Mouse (Mus musculus): Measurements from ENCODE around the gene Olfr959. TPM values are rescaled to one million over a fixed set of nuclear protein-coding genes. Genes with fewer than 3 reads are reported as not detected.

Gene Olfr959
- not detected in 2 replicates for polyA plus RNA-seq (2015; fragmentation: Nextera tagmentation; extraction: Ambion mirVana)

DNA sequence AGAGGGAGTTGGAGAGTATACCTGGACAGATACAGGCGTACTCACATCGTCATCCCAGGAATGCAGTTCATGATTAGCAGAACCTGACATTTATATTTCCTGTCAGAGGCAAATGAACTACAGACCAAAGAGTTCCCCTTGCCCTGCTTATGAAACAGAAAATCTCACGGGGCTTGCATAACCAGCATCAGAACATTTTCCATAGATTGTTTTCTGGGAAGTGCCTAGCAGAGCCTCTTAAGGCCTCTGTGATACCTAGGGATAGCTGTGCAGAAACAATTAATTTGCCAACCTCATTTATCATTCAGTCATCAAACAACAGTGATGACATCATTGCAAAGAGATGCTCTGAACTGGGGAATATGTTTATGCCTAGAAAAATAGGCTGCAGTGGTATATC lies at the start of gene Olfr959:
Gene Olfr959 (minus strand): TSS at position 101 of the 400 bp plus-strand sequence.
- Histone ChIP-seq H3K27me3 (replicated peaks; ENCODE audit: control insufficient read depth, insufficient read depth, low read length) (no peaks in the 10 kb centered on the region), H3K4me1 (ENCODE audit: control insufficient read depth, insufficient read depth, low read depth, low read length) (no peaks in the 10 kb centered on the region), H3K4me2 (ENCODE audit: low read length) (no peak within 1 kb of the TSS), H3K4me3 (ENCODE audit: low read length) (no peak within 1 kb of the TSS), H3K27ac (ENCODE audit: low read depth, low read length) (no peak within 1 kb of the TSS), H3K9me3 (ENCODE audit: control insufficient read depth, low read length) (no peaks in the 10 kb centered on the region), H3K36me3 (ENCODE audit: control insufficient read depth, insufficient read depth, low read length) (no peaks in the 10 kb centered on the region), H3K9ac (ENCODE audit: low read depth, low read length) (no peak within 1 kb of the TSS)
- WGBS = 78% methylated on average over 3 of the region's 3 CpGs
- ATAC-seq = no peak

DNA sequence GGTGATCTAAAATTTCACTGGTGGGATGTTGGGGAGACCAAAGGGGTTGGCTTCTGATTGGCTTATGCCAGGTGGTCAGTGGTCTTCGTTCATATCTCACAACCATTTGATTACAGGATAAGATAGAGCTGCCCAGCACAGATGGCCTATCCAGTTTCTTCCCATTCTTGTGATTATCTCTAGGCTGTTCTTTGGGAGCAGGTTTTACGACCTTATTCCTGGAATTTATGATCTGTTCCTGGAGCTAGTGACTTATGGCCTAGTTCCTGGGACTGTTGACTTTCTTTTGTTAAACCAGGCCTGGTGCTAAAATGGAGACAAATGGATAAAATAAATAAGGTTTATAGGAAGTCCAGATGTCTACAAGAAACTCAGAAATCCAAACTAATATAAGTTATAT lies 49.3 kb upstream of the Olfr959 start:
- H3K4me3 ChIP-seq (ENCODE audit: low read length) = no peak overlapping the region

DNA sequence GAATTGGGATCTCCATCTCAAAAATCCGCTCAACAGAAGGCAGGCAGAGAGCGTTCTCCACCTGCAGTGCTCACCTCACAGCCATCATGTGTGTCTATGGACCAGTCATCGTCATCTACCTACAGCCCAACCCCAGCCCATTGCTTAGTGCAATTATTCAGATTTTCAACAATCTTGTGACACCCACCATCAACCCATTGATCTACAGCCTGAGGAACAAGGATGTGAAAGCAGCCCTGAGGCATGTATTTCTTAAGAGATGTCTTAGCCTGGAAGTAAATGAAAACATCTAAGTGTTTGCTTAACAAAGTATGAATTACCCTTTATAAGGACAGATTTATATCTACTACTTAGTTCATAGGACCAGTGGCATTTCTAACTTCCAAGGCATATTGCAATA lies 48.4 kb upstream of the Olfr959 start:
- WGBS = 96% methylated on average over 3 of the region's 3 CpGs
- Histone ChIP-seq H3K27me3 (replicated peaks; ENCODE audit: control insufficient read depth, insufficient read depth, low read length) (no peaks in the 10 kb centered on the region), H3K4me3 (ENCODE audit: low read length) (no peak overlapping the region), H3K9me3 (ENCODE audit: control insufficient read depth, low read length) (no peaks in the 10 kb centered on the region), H3K36me3 (ENCODE audit: control insufficient read depth, insufficient read depth, low read length) (no peaks in the 10 kb centered on the region), H3K4me2 (ENCODE audit: low read length) (no peak overlapping the region), H3K9ac (ENCODE audit: low read depth, low read length) (no peak overlapping the region), H3K27ac (ENCODE audit: low read depth, low read length) (no peak overlapping the region), H3K4me1 (ENCODE audit: control insufficient read depth, insufficient read depth, low read depth, low read length) (no peaks in the 10 kb centered on the region)
- no peak for ATAC-seq

More for the DNA sequence above, 49.3 kb upstream of the Olfr959 start:
- Histone ChIP-seq H3K4me2 (ENCODE audit: low read length) (no peak overlapping the region), H3K9me3 (ENCODE audit: control insufficient read depth, low read length) (no peaks in the 10 kb centered on the region), H3K9ac (ENCODE audit: low read depth, low read length) (no peak overlapping the region), H3K36me3 (ENCODE audit: control insufficient read depth, insufficient read depth, low read length) (no peaks in the 10 kb centered on the region), H3K4me1 (ENCODE audit: control insufficient read depth, insufficient read depth, low read depth, low read length) (no peaks in the 10 kb centered on the region), H3K27me3 (replicated peaks; ENCODE audit: control insufficient read depth, insufficient read depth, low read length) (no peaks in the 10 kb centered on the region), H3K27ac (ENCODE audit: low read depth, low read length) (no peak overlapping the region)
- WGBS = 79% methylated on average over 2 of the region's 2 CpGs
- no peak for ATAC-seq

DNA sequence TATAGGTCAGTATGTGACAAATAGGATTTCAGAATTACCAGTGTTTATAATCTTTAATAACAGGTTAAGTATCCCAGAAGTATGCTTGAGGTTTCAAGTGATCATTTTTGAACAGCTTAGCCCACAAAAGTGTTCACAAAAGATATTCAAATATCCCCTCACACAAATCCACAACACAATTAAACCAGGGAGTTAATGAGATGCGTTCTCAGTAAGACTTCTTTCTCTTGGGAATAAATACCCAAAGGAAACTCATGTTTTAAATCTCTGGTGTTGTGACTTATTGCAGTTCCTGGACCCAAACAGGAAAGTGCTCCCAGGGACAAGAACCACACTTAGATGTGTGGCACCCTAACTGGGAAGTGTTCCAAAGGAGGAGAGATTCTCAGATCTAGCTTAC lies 45.7 kb upstream of the Olfr959 start, which contains the start of gene Olfr960:
Gene Olfr960 (plus strand): TSS at position 301 of the 400 bp plus-strand sequence.
- H3K9me3 ChIP-seq (ENCODE audit: control insufficient read depth, low read length) = no peaks in the 10 kb centered on the region
- H3K27me3 ChIP-seq (replicated peaks; ENCODE audit: control insufficient read depth, insufficient read depth, low read length) = no peaks in the 10 kb centered on the region
- no peaks in the 10 kb centered on the region for H3K4me1 ChIP-seq (ENCODE audit: control insufficient read depth, insufficient read depth, low read depth, low read length)
- H3K36me3 ChIP-seq (ENCODE audit: control insufficient read depth, insufficient read depth, low read length) = no peaks in the 10 kb centered on the region
- no peak for ATAC-seq
- H3K27ac ChIP-seq (ENCODE audit: low read depth, low read length) = no peak within 1 kb of the TSS
- H3K9ac ChIP-seq (ENCODE audit: low read depth, low read length) = no peak within 1 kb of the TSS
- WGBS = 58% methylated on average over 1 of the region's 1 CpGs
- H3K4me3 ChIP-seq (ENCODE audit: low read length) = no peak within 1 kb of the TSS
- H3K4me2 ChIP-seq (ENCODE audit: low read length) = no peak within 1 kb of the TSS

DNA sequence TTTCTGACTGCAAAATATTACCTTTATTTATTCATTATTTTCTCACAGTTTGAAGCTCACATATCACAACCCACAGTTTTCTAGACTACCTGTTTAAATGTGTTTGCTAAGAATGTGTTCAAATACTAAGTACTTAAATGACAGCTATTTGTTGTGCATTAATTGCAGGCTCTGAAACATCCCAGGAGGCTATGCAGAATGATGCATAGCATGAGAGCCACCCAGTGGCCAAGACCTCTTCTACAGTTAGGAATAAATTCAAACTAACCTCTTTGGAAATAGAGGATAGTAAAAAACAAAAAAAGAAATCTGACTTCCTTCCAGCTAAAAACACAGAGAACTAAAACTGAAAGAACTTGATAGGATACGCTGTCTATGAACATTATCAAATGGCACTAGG lies 36.6 kb upstream of the Olfr959 start:
- WGBS = 76% methylated on average over 1 of the region's 1 CpGs
- Histone ChIP-seq H3K9ac (ENCODE audit: low read depth, low read length) (no peak overlapping the region), H3K27me3 (replicated peaks; ENCODE audit: control insufficient read depth, insufficient read depth, low read length) (no peaks in the 10 kb centered on the region), H3K4me3 (ENCODE audit: low read length) (no peak overlapping the region), H3K27ac (ENCODE audit: low read depth, low read length) (no peak overlapping the region), H3K36me3 (ENCODE audit: control insufficient read depth, insufficient read depth, low read length) (no peaks in the 10 kb centered on the region), H3K4me1 (ENCODE audit: control insufficient read depth, insufficient read depth, low read depth, low read length) (no peaks in the 10 kb centered on the region), H3K4me2 (ENCODE audit: low read length) (no peak overlapping the region), H3K9me3 (ENCODE audit: control insufficient read depth, low read length) (no peaks in the 10 kb centered on the region)
- ATAC-seq = no peak

DNA sequence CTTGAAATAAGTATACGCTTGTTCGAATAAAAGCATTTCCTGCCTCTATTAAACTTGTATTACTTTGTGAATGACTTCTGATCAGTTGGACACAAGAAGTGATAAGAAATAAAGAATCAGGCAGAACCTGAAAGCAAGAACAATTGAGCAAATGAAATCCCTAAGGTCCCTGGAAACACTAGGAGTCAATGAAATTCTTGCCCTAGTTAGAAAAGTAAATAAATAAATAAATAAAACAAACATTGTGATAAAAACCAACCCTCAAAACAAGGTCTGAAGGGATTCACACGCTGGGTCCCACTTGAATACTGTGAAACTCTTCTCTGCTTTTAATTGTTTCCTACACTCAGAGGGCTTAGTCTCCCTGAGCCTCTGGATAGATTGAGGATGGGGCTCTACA lies 35.0 kb upstream of the Olfr959 start, which contains the start of gene Olfr148:
Gene Olfr148 (plus strand): TSS at position 301 of the 400 bp plus-strand sequence.
- H3K27ac ChIP-seq (ENCODE audit: low read depth, low read length) = no peak within 1 kb of the TSS
- no peaks in the 10 kb centered on the region for H3K9me3 ChIP-seq (ENCODE audit: control insufficient read depth, low read length)
- no peak within 1 kb of the TSS for H3K4me2 ChIP-seq (ENCODE audit: low read length)
- no peaks in the 10 kb centered on the region for H3K27me3 ChIP-seq (replicated peaks; ENCODE audit: control insufficient read depth, insufficient read depth, low read length)
- WGBS = 75% methylated on average over 3 of the region's 3 CpGs
- H3K9ac ChIP-seq (ENCODE audit: low read depth, low read length) = no peak within 1 kb of the TSS
- no peaks in the 10 kb centered on the region for H3K36me3 ChIP-seq (ENCODE audit: control insufficient read depth, insufficient read depth, low read length)
- H3K4me3 ChIP-seq (ENCODE audit: low read length) = no peak within 1 kb of the TSS
- no peaks in the 10 kb centered on the region for H3K4me1 ChIP-seq (ENCODE audit: control insufficient read depth, insufficient read depth, low read depth, low read length)
- ATAC-seq = no peak

DNA sequence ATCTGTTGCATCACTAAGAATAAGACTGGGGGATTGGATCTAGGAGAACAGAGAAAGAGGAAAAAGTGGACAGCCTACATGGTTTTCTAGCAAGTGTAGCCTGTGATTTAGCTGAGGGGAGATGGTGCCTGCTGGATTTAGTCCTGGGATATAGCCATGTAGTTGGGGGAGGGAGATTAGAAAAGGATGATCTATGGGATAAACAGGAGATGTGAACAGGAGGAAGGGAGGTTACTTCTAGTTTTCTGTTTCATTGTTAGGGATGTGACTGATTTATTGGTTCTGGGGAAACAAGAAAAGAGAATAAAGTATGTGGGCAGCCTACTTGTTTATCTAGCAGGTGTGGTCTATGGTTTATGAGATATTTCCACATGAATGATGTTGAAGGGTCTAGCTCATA lies 33.1 kb upstream of the Olfr959 start:
- no peak overlapping the region for H3K4me2 ChIP-seq (ENCODE audit: low read length)
- no peaks in the 10 kb centered on the region; the same call in 1 of the 2 replicates for H3K4me1 ChIP-seq (ENCODE audit: control insufficient read depth, insufficient read depth, low read depth, low read length)
- H3K36me3 ChIP-seq (ENCODE audit: control insufficient read depth, insufficient read depth, low read length) = no peaks in the 10 kb centered on the region
- no peak overlapping the region for H3K9ac ChIP-seq (ENCODE audit: low read depth, low read length)
- no peak overlapping the region for H3K4me3 ChIP-seq (ENCODE audit: low read length)
- no peak for ATAC-seq
- no peak overlapping the region for H3K27ac ChIP-seq (ENCODE audit: low read depth, low read length)
- no peaks in the 10 kb centered on the region for H3K9me3 ChIP-seq (ENCODE audit: control insufficient read depth, low read length)
- H3K27me3 ChIP-seq (replicated peaks; ENCODE audit: control insufficient read depth, insufficient read depth, low read length) = no peaks in the 10 kb centered on the region

DNA sequence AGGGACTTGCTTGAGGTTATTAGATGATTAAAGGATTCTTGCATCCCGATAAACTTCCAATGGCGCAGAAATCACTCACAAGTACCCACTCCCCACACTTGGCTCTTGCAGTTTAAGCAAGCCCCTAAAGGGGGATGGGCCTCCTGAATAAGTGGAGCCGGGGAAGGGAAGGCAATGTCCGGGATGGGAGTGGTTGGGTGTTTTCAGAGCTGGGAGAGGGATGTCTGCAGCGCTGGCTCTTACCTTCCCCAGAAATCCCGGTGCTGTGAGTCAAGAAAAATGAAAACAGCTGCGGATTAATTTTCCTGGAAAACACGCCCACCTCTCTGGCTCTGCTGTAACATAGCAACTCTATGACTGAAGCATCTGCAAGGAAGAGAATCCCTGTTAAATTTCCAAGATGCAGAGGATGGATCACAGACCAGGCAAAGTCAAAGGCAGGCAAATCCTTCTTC lies 28.7 kb upstream of the Olfr959 start, which contains the start of gene AW551984:
Gene AW551984 (minus strand): TSS at position 405 of the 455 bp plus-strand sequence.
- Histone ChIP-seq H3K27me3 (replicated peaks; ENCODE audit: control insufficient read depth, insufficient read depth, low read length) (no peaks in the 10 kb centered on the region), H3K4me2 (ENCODE audit: low read length) (peak within 1 kb of the TSS; percentile 61), H3K4me1 (ENCODE audit: control insufficient read depth, insufficient read depth, low read depth, low read length) (no peaks in the 10 kb centered on the region; the same call in 1 of the 2 replicates), H3K27ac (ENCODE audit: low read depth, low read length) (peak within 1 kb of the TSS; percentile 78), H3K4me3 (ENCODE audit: low read length) (peak within 1 kb of the TSS; percentile 50), H3K9ac (ENCODE audit: low read depth, low read length) (peak within 1 kb of the TSS; percentile 65), H3K36me3 (ENCODE audit: control insufficient read depth, insufficient read depth, low read length) (peaks cover 4% of the 10 kb centered on the region; the same call in 1 of the 2 replicates), H3K9me3 (ENCODE audit: control insufficient read depth, low read length) (no peaks in the 10 kb centered on the region)
- peak; percentile 60 for ATAC-seq
- WGBS = 1% methylated on average over 8 of the region's 8 CpGs

DNA sequence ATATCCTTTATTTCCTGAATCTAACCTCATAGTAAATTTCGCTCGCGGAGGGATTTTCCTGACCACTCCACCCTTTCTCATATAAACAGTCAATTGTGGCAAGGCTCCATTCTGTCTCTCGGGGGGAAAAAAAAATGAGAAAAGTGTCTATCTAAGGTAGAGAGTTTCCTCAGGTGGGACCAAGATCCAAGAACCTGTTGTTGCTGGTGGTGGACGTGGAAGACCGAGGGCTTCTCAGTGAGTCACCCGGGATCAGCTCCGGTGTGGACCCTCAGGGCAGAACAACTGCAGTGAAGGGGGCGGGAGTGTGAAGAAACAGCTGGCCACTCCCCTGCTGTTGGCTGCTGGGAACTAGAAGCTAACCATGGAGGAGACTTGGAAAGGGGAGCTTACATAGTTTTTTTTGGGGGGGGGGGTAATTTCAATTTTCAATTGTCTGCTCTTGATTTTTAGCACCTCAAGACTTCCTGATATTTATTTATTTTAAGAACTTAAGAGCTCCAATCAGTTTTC lies 28.0 kb upstream of the Olfr959 start:
- H3K36me3 ChIP-seq (ENCODE audit: control insufficient read depth, insufficient read depth, low read length) = peaks cover 4% of the 10 kb centered on the region; the same call in 1 of the 2 replicates
- peak overlapping the region; percentile 50 for H3K4me3 ChIP-seq (ENCODE audit: low read length)
- H3K4me1 ChIP-seq (ENCODE audit: control insufficient read depth, insufficient read depth, low read depth, low read length) = no peaks in the 10 kb centered on the region; the same call in 1 of the 2 replicates
- no peaks in the 10 kb centered on the region for H3K27me3 ChIP-seq (replicated peaks; ENCODE audit: control insufficient read depth, insufficient read depth, low read length)
- ATAC-seq = peak; percentile 81
- peak overlapping the region; percentile 78 for H3K27ac ChIP-seq (ENCODE audit: low read depth, low read length)
- under 1% methylated on average over 9 of the region's 9 CpGs for WGBS
- H3K9ac ChIP-seq (ENCODE audit: low read depth, low read length) = peak overlapping the region; percentile 65
- H3K4me2 ChIP-seq (ENCODE audit: low read length) = peak overlapping the region; percentile 61
- no peaks in the 10 kb centered on the region for H3K9me3 ChIP-seq (ENCODE audit: control insufficient read depth, low read length)
